ENCODE assay signal across 11 mouse cellular contexts in the genomic region with DNA sequence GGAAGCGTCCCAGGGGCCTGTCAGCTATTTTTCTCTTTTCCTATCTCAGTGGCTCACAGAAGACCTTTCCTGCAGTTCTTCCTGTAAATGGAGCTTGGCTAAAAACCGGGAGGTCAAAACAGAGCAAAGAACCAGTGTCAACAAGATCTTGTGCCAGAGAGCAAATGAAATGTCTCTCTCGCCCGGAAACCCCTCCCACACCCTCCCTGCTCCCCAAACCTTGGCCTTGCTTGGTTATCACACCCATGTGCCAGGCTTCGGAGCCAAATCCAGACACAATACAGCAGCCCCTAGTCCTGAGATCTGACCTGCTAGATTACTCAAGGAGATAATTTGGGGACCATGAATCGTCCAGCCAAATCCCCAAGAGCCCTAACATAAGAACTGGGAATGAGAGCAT. TPM values are rescaled to one million over a fixed set of nuclear protein-coding genes. Genes with fewer than 3 reads are reported as not detected.
A peak's percentile ranks its signal among the peaks of the same experiment; 100 is the strongest.
DNase-seq lines count a peak whose midpoint lies in the region; ATAC-seq and TF ChIP-seq lines count a peak whose summit lies in the region.
"Had no signal": no experiment of that assay in that cellular context is flagged by ENCODE, and none has a peak within 500 bp of the region (broad histone marks: within the 10 kb centered on the region; RNA-seq: fewer than 3 reads in every experiment).

No protein-coding gene starts in this region.

- H3K4me1 ChIP-seq in kidney, adult 2 months (ENCODE audit: control insufficient read depth, insufficient read depth, low read length), result peaks cover 6% of the 10 kb centered on the region; the same call in 1 of the 2 replicates

- peak; percentile 60 for DNase-seq in gastrocnemius, adult 2 months
- DNase-seq in gastrocnemius, adult 8-10 months (ENCODE audit: low spot score in 2 of 2), result no peak
- peak; percentile 70 to 75 for DNase-seq in heart, adult 9 months (ENCODE audit: low spot score in 2 of 2)
- peak; percentile 84 for DNase-seq in kidney, adult 2 months
- peak; percentile 69 to 82 for DNase-seq in lung, adult 18-20 months
- no peak for DNase-seq in layer of hippocampus, postnatal 14 days (ENCODE audit: low spot score in 2 of 2)
- DNase-seq in cerebellum, postnatal 36 days, result no peak
- DNase-seq: cerebellum, adult 11 months; forebrain, postnatal 0 days had no signal

- peak overlapping the region; percentile 80 for H3K27ac ChIP-seq in gastrocnemius, adult 2 months
- H3K27ac ChIP-seq in kidney, adult 2 months (ENCODE audit: insufficient read depth, low read depth, low read length), result peak overlapping the region; percentile 87
- H3K27ac ChIP-seq: left cerebral cortex, adult 2 months had no signal

- no peak for TF ChIP-seq POLR2A in kidney, adult 2 months (IDR thresholded peaks at IDR 0.05; ENCODE audit: low read depth, low read length)

- WGBS in kidney, adult 2 months, result 59% methylated on average over 6 of the region's 6 CpGs

- no peak for TF ChIP-seq CTCF in gastrocnemius, adult 2 months (IDR thresholded peaks at IDR 0.05)
- no peak for TF ChIP-seq CTCF in kidney, adult 2 months (conservative IDR thresholded peaks at IDR 0.05; ENCODE audit: insufficient read depth, insufficient read length, low read depth, low read length)

- H3K27me3 ChIP-seq in kidney, adult 2 months (replicated peaks; ENCODE audit: control insufficient read depth, insufficient read depth, low read length), result no peaks in the 10 kb centered on the region

- no peak overlapping the region for H3K4me3 ChIP-seq in gastrocnemius, adult 2 months
- no peak overlapping the region for H3K4me3 ChIP-seq in kidney, adult 2 months (ENCODE audit: insufficient read depth, low read depth, low read length)
- H3K4me3 ChIP-seq: left cerebral cortex, adult 2 months had no signal

- no peak for ATAC-seq in CD4-positive, CD25-positive, alpha-beta regulatory T cell, adult 4 months
- ATAC-seq: forebrain, postnatal 0 days had no signal

- intact Hi-C loops in gastrocnemius, adult 2 months (cut with DNase I), result no loop called here

- H3K36me3 ChIP-seq in kidney, adult 2 months (ENCODE audit: control insufficient read depth, insufficient read depth, low read length), result no peaks in the 10 kb centered on the region

RNA-seq across cellular contexts. Expression of gene St3gal4, which starts 8.1 kb away (rescaled TPM):
- total RNA-seq in gastrocnemius, adult 2 months (2021), result 1 to 10 TPM; 4.2 to 4.3 TPM
- 1 to 10 TPM; 3.5 to 5.7 (median 4.4) TPM for total RNA-seq in gastrocnemius, adult 8-10 months (2022)
- polyA plus RNA-seq in kidney, adult 2 months (2012; rRNA removed), result 4.7 and 5.0 TPM in 2 replicates
- 10 to 100 TPM; 26.5 to 28.6 TPM for total RNA-seq in layer of hippocampus, postnatal 14 days (2021)
- 10 to 100 TPM; 16.8 to 22.5 TPM for polyA plus RNA-seq in CD4-positive, CD25-positive, alpha-beta regulatory T cell, adult 4 months (2017; shearing (Covaris generic))

RNA-seq across cellular contexts. Expression of gene Dcps, which starts 48.7 kb away (rescaled TPM):
- 1 to 10 TPM; 7.7 to 8.4 TPM for total RNA-seq in gastrocnemius, adult 2 months (2021)
- 1 to 10 TPM; 7.0 to 9.5 (median 8.7) TPM for total RNA-seq in gastrocnemius, adult 8-10 months (2022)
- polyA plus RNA-seq in kidney, adult 2 months (2012; rRNA removed), result 36.2 and 41.1 TPM in 2 replicates
- total RNA-seq in layer of hippocampus, postnatal 14 days (2021), result 10 to 100 TPM; 17.5 to 18.5 TPM
- 10 to 100 TPM; 70.6 to 90.4 TPM for polyA plus RNA-seq in CD4-positive, CD25-positive, alpha-beta regulatory T cell, adult 4 months (2017; shearing (Covaris generic))

Comparison
In these comparisons a context has a peak if more than half of its experiments do, and no peak if none do; other contexts are left out.
1. DNase-seq: peak in gastrocnemius, adult 2 months (single experiment), heart, adult 9 months (2 of 2), kidney, adult 2 months (single experiment) and lung, adult 18-20 months (2 of 2); none in gastrocnemius, adult 8-10 months (0 of 2), layer of hippocampus, postnatal 14 days (0 of 2) and cerebellum, postnatal 36 days (0 of 2).
2. RNA of gene St3gal4, which starts 8.1 kb away (total RNA-seq): 26.5 to 28.6 TPM in layer of hippocampus, postnatal 14 days; 3.5 to 5.7 TPM in gastrocnemius, adult 8-10 months and 4.2 to 4.3 TPM in gastrocnemius, adult 2 months; every median in the first group is over 4 times any median in the second.